Mouse (Mus musculus) hindbrain, postnatal 0 days (tissue): ENCODE measurements around the gene Stat5b. TPM values are rescaled to one million over a fixed set of nuclear protein-coding genes. Genes with fewer than 3 reads are reported as not detected.

Experiments
- ATAC-seq: fragments of 200-750 bp; cut with Nextera tagmentation; 2 replicates; pipeline ENCODE4 v1.8.0; 2017; ENCODE audit warnings: mild to moderate bottlenecking, moderate TSS enrichment, moderate library complexity
- DNase-seq: peaks from one replicate; pipeline ENCODE4 v3.0.0-alpha.2; 2015; ENCODE audit warnings: low spot score
- H3K27ac ChIP-seq: fragments of 300-500 bp; sonication (generic); 2 replicates; pipeline ENCODE4 v1.5.1; 2014; ENCODE audit warnings: mild to moderate bottlenecking
- H3K27me3 ChIP-seq: fragments of 300-500 bp; sonication (generic); 2 replicates; pipeline ENCODE4 v1.6.1; 2014; ENCODE audit warnings: low read length, mixed read lengths; ENCODE audit not compliant: insufficient read depth
- H3K36me3 ChIP-seq: fragments of 300-500 bp; sonication (generic); 2 replicates; pipeline ENCODE4 v1.6.1; 2014; ENCODE audit warnings: low read length, mixed read lengths; ENCODE audit not compliant: insufficient read depth
- H3K4me1 ChIP-seq: fragments of 300-500 bp; sonication (generic); 2 replicates; pipeline ENCODE4 v1.6.1; 2014; ENCODE audit warnings: antibody characterized with exemption, low read length, mixed read lengths; ENCODE audit not compliant: insufficient read depth
- H3K4me2 ChIP-seq: fragments of 300-500 bp; sonication (generic); 2 replicates; pipeline ENCODE4 v1.6.1; 2014; ENCODE audit warnings: low read depth, mild to moderate bottlenecking, low read length, moderate library complexity, mixed read lengths
- H3K4me3 ChIP-seq: fragments of 300-500 bp; sonication (generic); 2 replicates; pipeline ENCODE4 v1.5.1; 2014; ENCODE audit warnings: low read length
- H3K9ac ChIP-seq: fragments of 300-500 bp; sonication (generic); replicated peaks from 2 replicates; pipeline ENCODE4 v1.6.1; 2014; ENCODE audit warnings: mild to moderate bottlenecking, low read length, moderate library complexity, mixed read lengths
- H3K9me3 ChIP-seq: fragments of 300-500 bp; sonication (generic); 2 replicates; pipeline ENCODE4 v1.6.1; 2016; ENCODE audit warnings: low read length, mixed read lengths
- CTCF ChIP-seq: IDR thresholded peaks from 2 replicates; pipeline ENCODE4 v1.5.1; 2016; ENCODE audit warnings: antibody characterized with exemption, control low read depth, low read depth
- WGBS: fragments of 180-500 bp; shearing (Covaris S2); extraction: QIAGEN DNeasy Blood & Tissue Kit; methylation state at CpG from one replicate; pipeline ENCODE4 v1.1.7; 2014; 5-methylcytosine and 5-hydroxymethylcytosine counted together
- polyA plus RNA-seq: library from polyadenylated mRNA; unstranded; fragments of >200 nt; fragmentation: Nextera tagmentation; extraction: Ambion mirVana; gene quantifications from 2 replicates; pipeline ENCODE4 v1.2.1, GENCODE M21; 2015
- total RNA-seq: library from RNA; depleted of rRNA; stranded (reverse); fragments of >200 nt; gene quantifications from 2 replicates; pipeline ENCODE4 v1.2.3, GENCODE M21; 2014

Gene Stat5b
- total and polyA plus RNA-seq, 2 experiments from 2014 or later = 12.8 to 25.0 TPM

GRCm38 (mm10) chr11:100766726-100767125, 83.8 kb downstream of the Stat5b start:
- H3K9ac ChIP-seq = no peak overlapping the region
- no peak overlapping the region for H3K27ac ChIP-seq
- peaks cover 7% of the 10 kb centered on the region for H3K4me1 ChIP-seq
- ATAC-seq (no peak), DNase-seq (no peak)
- no peaks in the 10 kb centered on the region for H3K36me3 ChIP-seq
- H3K4me2 ChIP-seq = no peak overlapping the region
- H3K4me3 ChIP-seq = no peak overlapping the region
- TF ChIP-seq CTCF = no peak
- H3K27me3 ChIP-seq = no peaks in the 10 kb centered on the region
- no peaks in the 10 kb centered on the region for H3K9me3 ChIP-seq
- WGBS = 77% methylated on average over 9 of the region's 9 CpGs

GRCm38 (mm10) chr11:100762831-100763230, 87.7 kb downstream of the Stat5b start, which contains the start of gene Hcrt:
Hcrt (minus strand) TSS chr11:100762931.
- Histone ChIP-seq H3K36me3 (no peaks in the 10 kb centered on the region), H3K4me3 (peak within 1 kb of the TSS; percentile 34), H3K4me1 (peaks cover 6% of the 10 kb centered on the region; the same call in 1 of the 2 replicates), H3K9ac (peak within 1 kb of the TSS; percentile 22; the same call in 1 of the 2 replicates), H3K27ac (peak within 1 kb of the TSS; percentile 49; the same call in 1 of the 2 replicates), H3K27me3 (no peaks in the 10 kb centered on the region), H3K9me3 (no peaks in the 10 kb centered on the region), H3K4me2 (peak within 1 kb of the TSS; percentile 54)
- WGBS = 89% methylated on average over 7 of the region's 7 CpGs
- no peak for DNase-seq
- no peak for ATAC-seq
- no peak for TF ChIP-seq CTCF

GRCm38 (mm10) chr11:100761547-100762045, 88.9 kb downstream of the Stat5b start:
- WGBS = under 1% methylated on average over 27 of the region's 27 CpGs
- Histone ChIP-seq H3K9me3 (no peaks in the 10 kb centered on the region), H3K27me3 (no peaks in the 10 kb centered on the region), H3K4me1 (peaks cover 6% of the 10 kb centered on the region; the same call in 1 of the 2 replicates), H3K9ac (peak overlapping the region; percentile 22; the same call in 1 of the 2 replicates), H3K4me2 (peak overlapping the region; percentile 54), H3K4me3 (peak overlapping the region; percentile 34), H3K27ac (peak overlapping the region; percentile 49; the same call in 1 of the 2 replicates), H3K36me3 (no peaks in the 10 kb centered on the region)
- TF ChIP-seq CTCF = peak; percentile 92
- DNase-seq (peak; percentile 93), ATAC-seq (peak; percentile 85)

GRCm38 (mm10) chr11:100759611-100760233, 90.8 kb downstream of the Stat5b start, which contains the start of gene Kcnh4:
Kcnh4 (minus strand) TSS chr11:100759942.
- Histone ChIP-seq H3K9me3 (no peaks in the 10 kb centered on the region), H3K9ac (peak within 1 kb of the TSS; percentile 65), H3K4me2 (peak within 1 kb of the TSS; percentile 65), H3K4me1 (peaks cover 6% of the 10 kb centered on the region; the same call in 1 of the 2 replicates), H3K36me3 (no peaks in the 10 kb centered on the region), H3K27me3 (no peaks in the 10 kb centered on the region), H3K27ac (peak within 1 kb of the TSS; percentile 58; the same call in 1 of the 2 replicates), H3K4me3 (peak within 1 kb of the TSS; percentile 39)
- under 1% methylated on average over 50 of the region's 51 CpGs for WGBS
- ATAC-seq (peak; percentile 74), DNase-seq (peak; percentile 90)
- peak; percentile 66 for TF ChIP-seq CTCF

- peak overlapping the region; percentile 39 for H3K4me3 ChIP-seq
- H3K27ac ChIP-seq = peak overlapping the region; percentile 58; the same call in 1 of the 2 replicates
- no peaks in the 10 kb centered on the region for H3K9me3 ChIP-seq
- H3K4me2 ChIP-seq = peak overlapping the region; percentile 65
- no peaks in the 10 kb centered on the region for H3K36me3 ChIP-seq
- DNase-seq (peak; percentile 20), ATAC-seq (peak; percentile 35; the same call in 1 of the 2 replicates)
- H3K27me3 ChIP-seq = no peaks in the 10 kb centered on the region
- H3K4me1 ChIP-seq = peaks cover 6% of the 10 kb centered on the region; the same call in 1 of the 2 replicates
- WGBS = under 1% methylated on average over 35 of the region's 35 CpGs
- TF ChIP-seq CTCF = no peak; the same call in 1 of the 2 replicates
- H3K9ac ChIP-seq = peak overlapping the region; percentile 65
These were observed 91.6 kb downstream of the Stat5b start for GRCm38 (mm10) chr11:100758707-100759610.

- H3K36me3 ChIP-seq = no peaks in the 10 kb centered on the region
- peaks cover 6% of the 10 kb centered on the region; the same call in 1 of the 2 replicates for H3K4me1 ChIP-seq
- H3K27ac ChIP-seq = no peak overlapping the region
- no peak for TF ChIP-seq CTCF
- no peak overlapping the region for H3K4me3 ChIP-seq
- DNase-seq (no peak), ATAC-seq (no peak)
- H3K27me3 ChIP-seq = no peaks in the 10 kb centered on the region
- H3K9ac ChIP-seq = no peak overlapping the region
- H3K9me3 ChIP-seq = no peaks in the 10 kb centered on the region
- 88% methylated on average over 12 of the region's 12 CpGs for WGBS
- H3K4me2 ChIP-seq = peak overlapping the region; percentile 65; the same call in 1 of the 2 replicates
These were observed 93.0 kb downstream of the Stat5b start for GRCm38 (mm10) chr11:100757566-100757965.
